Mouse (Mus musculus) gastrocnemius, adult 8-10 months (tissue): ENCODE measurements around the gene Psmd12. TPM values are rescaled to one million over a fixed set of nuclear protein-coding genes. Genes with fewer than 3 reads are reported as not detected.

Experiments
- DNase-seq, 2 experiments: peaks; one replicate each; pipeline ENCODE4 v3.0.0; 2022; ENCODE audit warnings: low spot score in 2 of 2
- total RNA-seq, 4 experiments: library from RNA; stranded (reverse); gene quantifications; 2 replicates each; pipeline ENCODE4 v1.2.4; 2022

Psmd12 gene
- total RNA-seq, 4 experiments from 2014 or later, result 90.0 to 108 (median 97.1) TPM

- DNase-seq, result peak; percentile 11 to 21
Observed at GRCm38 (mm10) chr11:107510362-107511269, 31.3 kb downstream of the Psmd12 start.

- peak in 1 of 2 experiments; percentile 8 for DNase-seq
Observed at GRCm38 (mm10) chr11:107511954-107512353, 32.7 kb downstream of the Psmd12 start.

GRCm38 (mm10) chr11:107513047-107513446, 33.8 kb downstream of the Psmd12 start:
- no peak for DNase-seq

GRCm38 (mm10) chr11:107516387-107516786, 37.1 kb downstream of the Psmd12 start:
- no peak for DNase-seq

- DNase-seq, result no peak
Observed at GRCm38 (mm10) chr11:107518645-107519429, 39.6 kb downstream of the Psmd12 start.

GRCm38 (mm10) chr11:107521153-107521552, 41.9 kb downstream of the Psmd12 start:
- DNase-seq, result no peak

- no peak for DNase-seq
Observed at GRCm38 (mm10) chr11:107524966-107525365, 45.7 kb downstream of the Psmd12 start.

GRCm38 (mm10) chr11:107527632-107528031, 48.3 kb downstream of the Psmd12 start:
- DNase-seq, result no peak

GRCm38 (mm10) chr11:107529320-107529719, 50.0 kb downstream of the Psmd12 start:
- DNase-seq, result no peak

GRCm38 (mm10) chr11:107531445-107531844, 52.2 kb downstream of the Psmd12 start:
- DNase-seq, result no peak

GRCm38 (mm10) chr11:107532271-107532670, 53.0 kb downstream of the Psmd12 start:
- DNase-seq, result no peak

GRCm38 (mm10) chr11:107538994-107539393, 59.7 kb downstream of the Psmd12 start:
- no peak for DNase-seq

- DNase-seq, result no peak
Observed at GRCm38 (mm10) chr11:107540339-107540738, 61.1 kb downstream of the Psmd12 start.

- DNase-seq, result no peak
Observed at GRCm38 (mm10) chr11:107545747-107546476, 66.6 kb downstream of the Psmd12 start.

- DNase-seq, result no peak
Observed at GRCm38 (mm10) chr11:107546667-107547301, 67.5 kb downstream of the Psmd12 start.

- peak; percentile 15 to 18 for DNase-seq
Observed at GRCm38 (mm10) chr11:107547351-107548203, 68.3 kb downstream of the Psmd12 start, which contains the start of gene Helz. Helz (plus strand) TSS chr11:107547930.

- no peak for DNase-seq
Observed at GRCm38 (mm10) chr11:107548204-107548975, 69.1 kb downstream of the Psmd12 start.
